Mouse (Mus musculus) embryonic facial prominence, embryonic 14.5 days (tissue): ENCODE results near the gene Tmtc1. TPM values are rescaled to one million over a fixed set of nuclear protein-coding genes. Genes with fewer than 3 reads are reported as not detected.

ENCODE experiments used
- ATAC-seq: fragments of 200-750 bp; cut with Nextera tagmentation; 2 replicates; pipeline ENCODE4 v1.8.0; 2017; ENCODE audit warnings: low read depth, moderate number of reproducible peaks, moderate TSS enrichment
- DNase-seq: peaks from one replicate; pipeline ENCODE4 v3.0.0-alpha.2; 2015; ENCODE audit warnings: low spot score
- H3K27ac ChIP-seq: fragments of 300-500 bp; sonication (generic); replicated peaks from 2 replicates; pipeline ENCODE4 v1.5.1; 2014; ENCODE audit warnings: low read depth, mild to moderate bottlenecking, low read length, moderate library complexity
- H3K27me3 ChIP-seq: fragments of 300-500 bp; sonication (generic); replicated peaks from 2 replicates; pipeline ENCODE4 v1.6.1; 2014; ENCODE audit warnings: low read length; ENCODE audit not compliant: control insufficient read depth, insufficient read depth
- H3K36me3 ChIP-seq: fragments of 300-500 bp; sonication (generic); 2 replicates; pipeline ENCODE4 v1.6.1; 2014; ENCODE audit warnings: low read length, mixed read lengths; ENCODE audit not compliant: control insufficient read depth, insufficient read depth
- H3K4me1 ChIP-seq: fragments of 300-500 bp; sonication (generic); 2 replicates; pipeline ENCODE4 v1.6.1; 2014; ENCODE audit warnings: antibody characterized with exemption, low read length; ENCODE audit not compliant: control insufficient read depth, insufficient read depth
- H3K4me2 ChIP-seq: fragments of 300-500 bp; sonication (generic); 2 replicates; pipeline ENCODE4 v1.6.1; 2014; ENCODE audit warnings: low read depth, mild to moderate bottlenecking, low read length, moderate library complexity, mixed read lengths
- H3K4me3 ChIP-seq: fragments of 300-500 bp; sonication (generic); 2 replicates; pipeline ENCODE4 v1.5.1; 2014; ENCODE audit warnings: low read depth, mild to moderate bottlenecking, low read length
- H3K9ac ChIP-seq: fragments of 300-500 bp; sonication (generic); 2 replicates; pipeline ENCODE4 v1.6.1; 2014; ENCODE audit warnings: low read depth, mild to moderate bottlenecking, low read length, moderate library complexity, mixed read lengths
- H3K9me3 ChIP-seq: fragments of 300-500 bp; sonication (generic); 2 replicates; pipeline ENCODE4 v1.6.1; 2016; ENCODE audit warnings: low read length; ENCODE audit not compliant: control insufficient read depth
- WGBS: fragments of 180-500 bp; shearing (Covaris S2); extraction: QIAGEN DNeasy Blood & Tissue Kit; methylation state at CpG from one replicate; pipeline ENCODE4 v1.1.7; 2014; 5-methylcytosine and 5-hydroxymethylcytosine counted together
- polyA plus RNA-seq: library from polyadenylated mRNA; unstranded; fragments of >200 nt; fragmentation: Nextera tagmentation; extraction: Ambion mirVana; gene quantifications from 2 replicates; pipeline ENCODE4 v1.2.1, GENCODE M21; 2014

Gene Tmtc1
- polyA plus RNA-seq, 1 experiment from 2014 or later: 4.6 TPM

DNA sequence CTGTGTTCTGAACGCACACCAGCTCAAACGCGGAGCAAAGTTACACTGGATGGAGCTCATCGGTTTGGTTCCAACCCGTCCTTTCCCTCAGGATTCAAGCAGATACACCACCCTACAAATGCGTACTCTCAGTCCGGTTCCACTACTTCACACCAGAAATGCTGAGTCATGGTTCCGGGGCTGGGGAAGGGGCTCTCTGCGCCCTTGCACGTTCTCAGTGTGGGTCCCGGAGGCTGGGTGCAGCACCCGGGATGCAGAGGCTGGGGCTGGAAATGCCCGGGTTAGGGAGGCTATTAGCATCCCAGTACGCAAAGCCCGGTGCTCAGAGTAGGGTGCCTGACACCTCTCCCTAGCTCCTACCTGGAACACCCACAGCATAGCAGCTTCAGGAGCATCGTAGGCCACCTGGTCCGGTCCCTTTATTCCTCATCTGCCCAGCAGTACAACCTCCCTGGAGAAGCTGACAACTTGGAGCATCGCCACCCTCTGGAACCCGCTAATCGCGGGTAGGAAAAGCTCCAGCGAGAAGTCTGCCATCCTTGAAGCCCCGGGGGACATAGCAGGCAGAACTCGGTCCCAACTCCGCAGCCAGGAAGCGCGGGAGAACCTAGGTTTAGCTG is 1.4 kb downstream of the Tmtc1 start:
- Histone ChIP-seq H3K9me3 (no peaks in the 10 kb centered on the region), H3K4me3 (peak overlapping the region; percentile 73), H3K4me2 (peak overlapping the region; percentile 94), H3K9ac (peak overlapping the region; percentile 74), H3K27me3 (peaks cover 30% of the 10 kb centered on the region), H3K36me3 (no peaks in the 10 kb centered on the region), H3K27ac (no peak overlapping the region), H3K4me1 (0 out of 2 replicates have a peak, but pooled peaks cover 4% of the 10 kb centered on the region)
- ATAC-seq (0 out of 2 replicates have a peak, but pooled peaks have one; percentile 11), DNase-seq (peak; percentile 39)
- WGBS: under 1% methylated on average over 27 of the region's 27 CpGs

DNA sequence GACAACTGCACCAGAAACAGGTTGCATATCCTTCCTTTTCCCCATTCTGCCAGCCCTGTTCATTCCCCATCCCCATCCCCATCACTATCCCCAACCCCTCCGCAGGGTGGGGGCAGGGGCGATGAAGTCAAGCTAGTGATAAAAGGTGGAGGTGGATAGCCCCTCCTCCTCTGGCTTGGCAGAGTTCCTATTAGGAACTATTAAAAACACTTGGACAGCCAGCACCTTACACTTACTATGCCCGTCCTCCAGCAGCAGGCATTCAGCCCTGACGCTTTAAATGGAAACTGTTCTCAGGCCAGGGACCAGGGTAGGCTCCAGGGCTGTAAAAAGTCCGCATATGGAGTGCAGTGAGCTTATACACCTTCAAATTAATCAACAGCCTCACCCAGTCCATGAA is 2.3 kb downstream of the Tmtc1 start:
- peaks cover 30% of the 10 kb centered on the region for H3K27me3 ChIP-seq
- peak overlapping the region; percentile 94 for H3K4me2 ChIP-seq
- DNase-seq: no peak
- no peak overlapping the region for H3K27ac ChIP-seq
- H3K4me3 ChIP-seq: peak overlapping the region; percentile 73
- H3K9ac ChIP-seq: no peak overlapping the region
- no peak for ATAC-seq
- H3K36me3 ChIP-seq: no peaks in the 10 kb centered on the region
- WGBS: 13% methylated on average over 5 of the region's 5 CpGs
- H3K4me1 ChIP-seq: 0 out of 2 replicates have a peak, but pooled peaks cover 4% of the 10 kb centered on the region
- H3K9me3 ChIP-seq: no peaks in the 10 kb centered on the region

- ATAC-seq (no peak), DNase-seq (no peak)
- H3K4me2 ChIP-seq: no peak overlapping the region
- H3K9ac ChIP-seq: no peak overlapping the region
- 0 out of 2 replicates have a peak, but pooled peaks cover 4% of the 10 kb centered on the region for H3K4me1 ChIP-seq
- H3K36me3 ChIP-seq: no peaks in the 10 kb centered on the region
- no peaks in the 10 kb centered on the region for H3K9me3 ChIP-seq
- 55% methylated on average over 4 of the region's 4 CpGs for WGBS
- H3K27ac ChIP-seq: no peak overlapping the region; the same call in 1 of the 2 replicates
- H3K4me3 ChIP-seq: no peak overlapping the region
- H3K27me3 ChIP-seq: peaks cover 12% of the 10 kb centered on the region; the same call in 1 of the 2 replicates
Measured at GRCm38 (mm10) chr6:148439101-148439500, 5.1 kb downstream of the Tmtc1 start.

GRCm38 (mm10) chr6:148437565-148437964 is 6.6 kb downstream of the Tmtc1 start:
- H3K4me1 ChIP-seq: 0 out of 2 replicates have a peak, but pooled peaks cover 4% of the 10 kb centered on the region

DNA sequence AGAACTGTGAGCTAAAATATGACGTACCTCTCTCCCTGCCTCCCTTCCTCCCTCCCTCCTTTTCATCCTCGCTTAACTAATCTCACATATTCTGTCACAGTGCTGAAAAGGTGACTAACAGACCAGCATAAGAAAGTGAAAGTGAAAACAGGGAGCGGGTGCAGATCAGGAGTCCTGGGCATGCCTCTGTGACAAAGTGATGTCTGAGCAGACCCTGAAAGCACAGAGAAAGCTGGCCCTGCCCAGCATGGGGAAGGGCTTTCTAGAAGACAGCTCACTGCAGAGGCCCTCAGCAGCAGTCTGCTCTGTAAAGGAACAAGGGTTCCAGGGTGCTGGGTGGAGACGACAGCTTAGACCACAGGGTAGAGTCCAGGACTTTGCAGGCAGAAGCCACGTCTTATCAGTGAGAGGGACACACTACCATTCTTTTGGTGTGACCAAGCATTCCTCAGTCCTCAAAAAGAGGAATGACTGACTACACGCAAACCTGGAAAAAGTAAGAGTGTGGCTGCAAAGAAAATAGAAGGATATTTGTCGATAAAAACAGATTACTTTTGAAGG is 7.7 kb downstream of the Tmtc1 start:
- no peaks in the 10 kb centered on the region for H3K9me3 ChIP-seq
- H3K36me3 ChIP-seq: no peaks in the 10 kb centered on the region
- no peak overlapping the region for H3K9ac ChIP-seq
- peaks cover 8% of the 10 kb centered on the region; the same call in 1 of the 2 replicates for H3K27me3 ChIP-seq
- WGBS: 84% methylated on average over 7 of the region's 7 CpGs
- no peak for DNase-seq
- no peak overlapping the region for H3K4me3 ChIP-seq
- H3K4me1 ChIP-seq: no peaks in the 10 kb centered on the region
- no peak overlapping the region for H3K4me2 ChIP-seq
- no peak overlapping the region for H3K27ac ChIP-seq
- ATAC-seq: no peak

More at GRCm38 (mm10) chr6:148437565-148437964, 6.6 kb downstream of the Tmtc1 start:
- peaks cover 11% of the 10 kb centered on the region; the same call in 1 of the 2 replicates for H3K27me3 ChIP-seq
- H3K36me3 ChIP-seq: no peaks in the 10 kb centered on the region
- H3K4me3 ChIP-seq: no peak overlapping the region
- H3K27ac ChIP-seq: no peak overlapping the region
- no peak for ATAC-seq
- 100% methylated on average over 1 of the region's 1 CpGs for WGBS
- no peak overlapping the region for H3K4me2 ChIP-seq
- no peak overlapping the region for H3K9ac ChIP-seq
- H3K9me3 ChIP-seq: no peaks in the 10 kb centered on the region
- DNase-seq: no peak

DNA sequence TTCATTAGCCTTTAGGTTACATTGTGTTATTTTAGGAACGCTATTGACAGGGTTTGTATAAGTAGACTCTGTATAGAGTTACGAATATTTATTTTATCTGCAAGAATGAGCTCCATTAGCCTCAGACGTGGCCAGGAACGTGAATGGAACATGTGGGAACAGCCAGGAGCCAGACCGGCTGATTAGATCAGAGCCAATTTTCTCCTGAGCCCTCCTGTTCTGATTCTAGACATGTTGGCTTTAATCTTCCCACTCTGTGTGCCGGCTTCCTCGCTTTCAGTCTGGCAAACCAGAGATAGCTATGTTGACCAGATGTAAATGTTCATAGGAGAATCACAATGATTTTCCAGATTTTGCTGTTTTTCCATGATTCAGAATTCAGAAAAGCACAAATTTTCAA is 22.6 kb downstream of the Tmtc1 start:
- peak; percentile 53 for ATAC-seq
- 15% methylated on average over 7 of the region's 7 CpGs for WGBS

GRCm38 (mm10) chr6:148420387-148420786 is 23.8 kb downstream of the Tmtc1 start:
- DNase-seq: no peak
- Histone ChIP-seq H3K9ac (no peak overlapping the region), H3K9me3 (no peaks in the 10 kb centered on the region), H3K27me3 (no peaks in the 10 kb centered on the region), H3K27ac (no peak overlapping the region), H3K4me1 (peaks cover 8% of the 10 kb centered on the region; the same call in 1 of the 2 replicates), H3K4me3 (no peak overlapping the region), H3K36me3 (no peaks in the 10 kb centered on the region), H3K4me2 (no peak overlapping the region)
- WGBS: 77% methylated on average over 6 of the region's 6 CpGs
- no peak for ATAC-seq

More for the DNA sequence above, 22.6 kb downstream of the Tmtc1 start:
- H3K27me3 ChIP-seq: no peaks in the 10 kb centered on the region
- 0 out of 2 replicates have a peak overlapping the region, but pooled peaks have one; percentile 22 for H3K27ac ChIP-seq
- H3K4me2 ChIP-seq: no peak overlapping the region
- no peaks in the 10 kb centered on the region for H3K9me3 ChIP-seq
- no peak overlapping the region for H3K4me3 ChIP-seq
- no peak overlapping the region for H3K9ac ChIP-seq
- H3K36me3 ChIP-seq: no peaks in the 10 kb centered on the region
- peak; percentile 61 for DNase-seq
- H3K4me1 ChIP-seq: peaks cover 8% of the 10 kb centered on the region; the same call in 1 of the 2 replicates

GRCm38 (mm10) chr6:148416597-148416996 is 27.6 kb downstream of the Tmtc1 start:
- no peaks in the 10 kb centered on the region for H3K27me3 ChIP-seq
- no peaks in the 10 kb centered on the region for H3K9me3 ChIP-seq
- ATAC-seq (no peak), DNase-seq (no peak)
- H3K27ac ChIP-seq: no peak overlapping the region
- no peaks in the 10 kb centered on the region for H3K36me3 ChIP-seq
- 58% methylated on average over 2 of the region's 2 CpGs for WGBS
- no peak overlapping the region for H3K4me2 ChIP-seq
- H3K4me3 ChIP-seq: no peak overlapping the region
- peaks cover 5% of the 10 kb centered on the region; the same call in 1 of the 2 replicates for H3K4me1 ChIP-seq
- no peak overlapping the region for H3K9ac ChIP-seq
